Mouse (Mus musculus): ENCODE measurements at regions not wholly inside any gene's neighbourhood (a gene's known extent, or its start where the extent isn't known, plus 50 kb on each side); places are given as distances from the start of the nearest gene placed in this dataset.
"Not testable (repeated sequence)": the region's sequence is repeated elsewhere in the genome, so short reads cannot be mapped to it uniquely, and the experiment has no call there.

DNA sequence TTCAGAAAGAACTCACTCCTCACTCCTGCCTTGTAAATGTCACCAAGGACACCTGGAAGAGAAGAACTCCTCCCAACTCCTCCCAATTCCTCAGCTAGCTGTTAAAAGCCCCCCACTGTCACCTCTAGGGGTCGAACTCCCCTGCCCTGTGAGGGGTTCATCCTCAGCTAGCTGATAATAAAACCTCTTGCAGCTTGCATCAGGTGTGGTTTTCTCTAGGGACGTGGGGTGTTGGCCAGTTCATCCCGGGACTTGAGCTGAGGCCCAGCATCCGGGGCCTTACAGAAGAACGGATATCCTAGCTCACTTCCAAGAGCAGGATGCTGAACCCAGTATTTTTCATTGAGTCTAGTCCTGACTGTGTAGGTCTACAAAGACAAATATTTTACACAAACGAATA is 176.4 kb upstream of the Asap2 start:
- not testable (repeated sequence) for TF ChIP-seq CTCF (IDR thresholded peaks at IDR 0.05; ENCODE audit: control insufficient read depth, insufficient read depth, low read length); POLR2A (IDR thresholded peaks at IDR 0.05; ENCODE audit: borderline replicate concordance, control insufficient read depth, low read depth, low read length)

Measured in bone marrow, adult 2 months (tissue).